Mouse (Mus musculus): Measurements from ENCODE around the gene Hist1h2be.

DNA sequence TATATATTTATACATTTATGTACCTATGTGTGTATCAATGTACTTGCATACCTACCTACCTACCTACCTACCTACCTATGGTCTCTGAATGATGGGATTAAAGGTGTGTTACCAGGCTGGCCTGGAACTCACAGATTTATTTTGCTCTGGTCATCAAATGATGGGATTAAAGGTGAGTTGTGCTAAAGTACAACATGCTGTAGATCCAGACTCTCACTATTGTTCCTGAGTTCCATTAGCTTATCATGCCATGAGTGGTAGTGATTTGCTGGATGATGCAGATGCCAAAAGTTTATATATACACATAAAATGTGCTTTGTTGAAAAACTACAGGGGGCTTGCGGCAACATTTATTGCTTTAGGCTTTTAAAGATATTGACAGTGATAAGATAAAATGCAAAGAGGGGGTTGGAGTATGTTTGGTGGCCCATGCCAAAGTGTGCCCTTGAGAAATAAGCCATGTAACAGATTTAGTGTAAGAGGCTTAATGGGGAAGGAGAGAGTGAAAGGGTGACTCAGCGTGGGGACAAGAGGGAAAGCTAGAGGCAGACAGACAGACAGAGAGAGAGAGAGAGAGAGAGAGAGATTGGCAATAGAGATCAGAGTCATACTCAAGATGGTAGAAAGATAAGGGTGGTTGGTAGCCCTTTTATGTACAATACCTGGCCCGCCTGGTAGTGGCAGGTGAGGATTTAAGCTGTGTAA lies 83.8 kb downstream of the Hist1h2be start:
- TF ChIP-seq CTCF (IDR thresholded peaks at IDR 0.05; ENCODE audit: low read depth, low read length) = no peak
- TF ChIP-seq POLR2A (IDR thresholded peaks at IDR 0.05; ENCODE audit: extremely low read depth, insufficient read depth, low read length) = no peak

Data from liver, adult 2 months (tissue).